Mouse (Mus musculus) limb, embryonic 13.5 days (tissue): ENCODE results near the gene Gm28043. TPM values are rescaled to one million over a fixed set of nuclear protein-coding genes. Genes with fewer than 3 reads are reported as not detected.

Experiments used
- ATAC-seq: fragments of 200-750 bp; cut with Nextera tagmentation; 2 replicates; pipeline ENCODE4 v1.8.0; 2017; ENCODE audit warnings: low read depth, moderate number of reproducible peaks, moderate TSS enrichment; ENCODE audit not compliant: low FRiP score
- H3K27ac ChIP-seq: fragments of 300-500 bp; sonication (generic); 2 replicates; pipeline ENCODE4 v1.5.1; 2015; ENCODE audit warnings: inconsistent platforms, mild to moderate bottlenecking, moderate library complexity
- H3K27me3 ChIP-seq: fragments of 300-500 bp; sonication (generic); 2 replicates; pipeline ENCODE4 v1.6.1; 2015; ENCODE audit warnings: mild to moderate bottlenecking, inconsistent platforms
- H3K36me3 ChIP-seq: fragments of 300-500 bp; sonication (generic); 2 replicates; pipeline ENCODE4 v1.6.1; 2015; ENCODE audit warnings: inconsistent platforms, mild to moderate bottlenecking, moderate library complexity
- H3K4me1 ChIP-seq: fragments of 300-500 bp; sonication (generic); 2 replicates; pipeline ENCODE4 v1.6.1; 2015; ENCODE audit warnings: inconsistent platforms
- H3K4me2 ChIP-seq: fragments of 300-500 bp; sonication (generic); replicated peaks from 2 replicates; pipeline ENCODE4 v1.6.1; 2015; ENCODE audit warnings: inconsistent platforms, mild to moderate bottlenecking, moderate library complexity
- H3K4me3 ChIP-seq: fragments of 300-500 bp; sonication (generic); 2 replicates; pipeline ENCODE4 v1.5.1; 2015; ENCODE audit warnings: moderate library complexity, mild to moderate bottlenecking, inconsistent platforms
- H3K9ac ChIP-seq: fragments of 300-500 bp; sonication (generic); 2 replicates; pipeline ENCODE4 v1.6.1; 2015; ENCODE audit warnings: mild to moderate bottlenecking, inconsistent platforms
- H3K9me3 ChIP-seq: fragments of 300-500 bp; sonication (generic); 2 replicates; pipeline ENCODE4 v1.6.1; 2016; ENCODE audit warnings: inconsistent platforms
- WGBS: fragments of 180-500 bp; shearing (Covaris S2); methylation state at CpG from one replicate; pipeline ENCODE4 v1.1.7; 2015; 5-methylcytosine and 5-hydroxymethylcytosine counted together
- polyA plus RNA-seq: library from polyadenylated mRNA; unstranded; fragments of >200 nt; fragmentation: Nextera tagmentation; extraction: Ambion mirVana; gene quantifications from 2 replicates; pipeline ENCODE4 v1.2.1, GENCODE M21; 2015

The Gm28043 gene
- polyA plus RNA-seq, 1 experiment from 2014 or later: 3.1 TPM

- no peaks in the 10 kb centered on the region for H3K4me1 ChIP-seq
- no peak overlapping the region for H3K4me2 ChIP-seq
- 86% methylated on average over 2 of the region's 2 CpGs for WGBS
- ATAC-seq: no peak
- H3K27ac ChIP-seq: no peak overlapping the region
- H3K36me3 ChIP-seq: peaks cover 98% of the 10 kb centered on the region
- no peak overlapping the region for H3K4me3 ChIP-seq
- H3K27me3 ChIP-seq: no peaks in the 10 kb centered on the region
- no peaks in the 10 kb centered on the region for H3K9me3 ChIP-seq
- no peak overlapping the region for H3K9ac ChIP-seq
Measured at GRCm38 (mm10) chr17:29683127-29683526, 68.5 kb downstream of the Gm28043 start.

- Histone ChIP-seq H3K9ac (no peak overlapping the region), H3K4me2 (no peak overlapping the region), H3K27me3 (no peaks in the 10 kb centered on the region), H3K9me3 (no peaks in the 10 kb centered on the region), H3K4me3 (no peak overlapping the region), H3K4me1 (no peaks in the 10 kb centered on the region), H3K27ac (no peak overlapping the region), H3K36me3 (peaks cover 96% of the 10 kb centered on the region)
- no peak for ATAC-seq
- 92% methylated on average over 4 of the region's 4 CpGs for WGBS
Measured at GRCm38 (mm10) chr17:29684275-29684674, 69.6 kb downstream of the Gm28043 start.

GRCm38 (mm10) chr17:29686771-29687170, 72.1 kb downstream of the Gm28043 start:
- Histone ChIP-seq H3K27ac (no peak overlapping the region), H3K4me1 (no peaks in the 10 kb centered on the region), H3K9ac (no peak overlapping the region), H3K27me3 (no peaks in the 10 kb centered on the region), H3K4me2 (no peak overlapping the region), H3K4me3 (no peak overlapping the region), H3K9me3 (no peaks in the 10 kb centered on the region), H3K36me3 (peaks cover 96% of the 10 kb centered on the region)
- no peak for ATAC-seq
- WGBS: 93% methylated on average over 5 of the region's 5 CpGs

- Histone ChIP-seq H3K36me3 (peaks cover 92% of the 10 kb centered on the region), H3K4me1 (no peaks in the 10 kb centered on the region), H3K9ac (no peak overlapping the region), H3K27ac (no peak overlapping the region), H3K4me2 (no peak overlapping the region), H3K4me3 (no peak overlapping the region), H3K27me3 (no peaks in the 10 kb centered on the region), H3K9me3 (no peaks in the 10 kb centered on the region)
- ATAC-seq: no peak
- WGBS: 90% methylated on average over 6 of the region's 6 CpGs
Measured at GRCm38 (mm10) chr17:29687373-29687772, 72.7 kb downstream of the Gm28043 start.

- H3K27ac ChIP-seq: no peak overlapping the region
- H3K4me3 ChIP-seq: no peak overlapping the region
- no peak overlapping the region for H3K9ac ChIP-seq
- no peaks in the 10 kb centered on the region for H3K9me3 ChIP-seq
- ATAC-seq: no peak
- H3K4me1 ChIP-seq: no peaks in the 10 kb centered on the region
- WGBS: 94% methylated on average over 10 of the region's 10 CpGs
- peaks cover 89% of the 10 kb centered on the region for H3K36me3 ChIP-seq
- H3K4me2 ChIP-seq: no peak overlapping the region
- no peaks in the 10 kb centered on the region for H3K27me3 ChIP-seq
Measured at GRCm38 (mm10) chr17:29688610-29689009, 73.9 kb downstream of the Gm28043 start.

- ATAC-seq: no peak
- H3K4me1 ChIP-seq: no peaks in the 10 kb centered on the region
- H3K36me3 ChIP-seq: peaks cover 89% of the 10 kb centered on the region
- no peaks in the 10 kb centered on the region for H3K9me3 ChIP-seq
- H3K4me2 ChIP-seq: no peak overlapping the region
- no peak overlapping the region for H3K4me3 ChIP-seq
- H3K27ac ChIP-seq: no peak overlapping the region
- no peaks in the 10 kb centered on the region for H3K27me3 ChIP-seq
- no peak overlapping the region for H3K9ac ChIP-seq
- 78% methylated on average over 6 of the region's 6 CpGs for WGBS
Measured at GRCm38 (mm10) chr17:29690257-29690656, 75.6 kb downstream of the Gm28043 start.

- Histone ChIP-seq H3K9me3 (no peaks in the 10 kb centered on the region), H3K36me3 (peaks cover 87% of the 10 kb centered on the region), H3K4me2 (no peak overlapping the region), H3K4me3 (no peak overlapping the region), H3K27me3 (no peaks in the 10 kb centered on the region), H3K9ac (no peak overlapping the region), H3K27ac (no peak overlapping the region), H3K4me1 (no peaks in the 10 kb centered on the region)
- ATAC-seq: no peak
- WGBS: 95% methylated on average over 2 of the region's 2 CpGs
Measured at GRCm38 (mm10) chr17:29692827-29693226, 78.2 kb downstream of the Gm28043 start.

GRCm38 (mm10) chr17:29693571-29693970, 78.9 kb downstream of the Gm28043 start:
- peaks cover 87% of the 10 kb centered on the region for H3K36me3 ChIP-seq
- ATAC-seq: no peak

GRCm38 (mm10) chr17:29694516-29694915, 79.8 kb downstream of the Gm28043 start:
- H3K27me3 ChIP-seq: no peaks in the 10 kb centered on the region
- H3K4me3 ChIP-seq: no peak overlapping the region
- H3K4me1 ChIP-seq: no peaks in the 10 kb centered on the region
- no peak for ATAC-seq
- no peak overlapping the region for H3K4me2 ChIP-seq
- H3K9ac ChIP-seq: no peak overlapping the region
- H3K9me3 ChIP-seq: no peaks in the 10 kb centered on the region
- H3K27ac ChIP-seq: no peak overlapping the region
- 84% methylated on average over 4 of the region's 4 CpGs for WGBS
- H3K36me3 ChIP-seq: peaks cover 91% of the 10 kb centered on the region

More at GRCm38 (mm10) chr17:29693571-29693970, 78.9 kb downstream of the Gm28043 start:
- H3K9me3 ChIP-seq: no peaks in the 10 kb centered on the region
- no peak overlapping the region for H3K4me3 ChIP-seq
- no peaks in the 10 kb centered on the region for H3K27me3 ChIP-seq
- H3K9ac ChIP-seq: no peak overlapping the region
- H3K27ac ChIP-seq: no peak overlapping the region
- WGBS: 76% methylated on average over 2 of the region's 2 CpGs
- no peak overlapping the region for H3K4me2 ChIP-seq
- H3K4me1 ChIP-seq: no peaks in the 10 kb centered on the region

- WGBS: 96% methylated on average over 8 of the region's 8 CpGs
- Histone ChIP-seq H3K27ac (no peak overlapping the region), H3K4me3 (no peak overlapping the region), H3K36me3 (peaks cover 91% of the 10 kb centered on the region), H3K4me2 (no peak overlapping the region), H3K9me3 (no peaks in the 10 kb centered on the region), H3K4me1 (no peaks in the 10 kb centered on the region), H3K9ac (no peak overlapping the region), H3K27me3 (no peaks in the 10 kb centered on the region)
- no peak for ATAC-seq
Measured at GRCm38 (mm10) chr17:29696940-29697339, 82.3 kb downstream of the Gm28043 start.

GRCm38 (mm10) chr17:29698421-29698820, 83.7 kb downstream of the Gm28043 start:
- Histone ChIP-seq H3K36me3 (peaks cover 98% of the 10 kb centered on the region), H3K27ac (no peak overlapping the region), H3K9me3 (no peaks in the 10 kb centered on the region), H3K9ac (no peak overlapping the region), H3K4me3 (no peak overlapping the region), H3K4me2 (no peak overlapping the region), H3K27me3 (no peaks in the 10 kb centered on the region), H3K4me1 (no peaks in the 10 kb centered on the region)
- ATAC-seq: no peak
- 88% methylated on average over 6 of the region's 6 CpGs for WGBS

GRCm38 (mm10) chr17:29700573-29700972, 85.9 kb downstream of the Gm28043 start:
- H3K9ac ChIP-seq: no peak overlapping the region
- 91% methylated on average over 7 of the region's 7 CpGs for WGBS

GRCm38 (mm10) chr17:29702938-29703710, 88.4 kb downstream of the Gm28043 start:
- Histone ChIP-seq H3K9ac (no peak overlapping the region), H3K27ac (no peak overlapping the region), H3K36me3 (peaks cover 68% of the 10 kb centered on the region), H3K4me2 (no peak overlapping the region), H3K9me3 (no peaks in the 10 kb centered on the region), H3K4me1 (peaks cover 23% of the 10 kb centered on the region), H3K27me3 (no peaks in the 10 kb centered on the region), H3K4me3 (no peak overlapping the region)
- ATAC-seq: no peak
- WGBS: 79% methylated on average over 4 of the region's 4 CpGs

More at GRCm38 (mm10) chr17:29700573-29700972, 85.9 kb downstream of the Gm28043 start:
- Histone ChIP-seq H3K4me1 (no peaks in the 10 kb centered on the region), H3K27me3 (no peaks in the 10 kb centered on the region), H3K36me3 (peaks cover 92% of the 10 kb centered on the region), H3K4me3 (no peak overlapping the region), H3K27ac (no peak overlapping the region), H3K4me2 (no peak overlapping the region), H3K9me3 (no peaks in the 10 kb centered on the region)
- ATAC-seq: no peak
